Mouse (Mus musculus): ENCODE measurements around the gene Acvr1b.

Gene Acvr1b

GRCm38 (mm10) chr15:101246231-101247154, 72.6 kb downstream of the Acvr1b start:
- DNase-seq (ENCODE audit: low read depth in 1 of 2, low spot score in 2 of 2) = peak; percentile 92 to 93

- DNase-seq (ENCODE audit: low read depth in 1 of 2, low spot score in 2 of 2) = no peak
Observed at GRCm38 (mm10) chr15:101247155-101247498, 73.3 kb downstream of the Acvr1b start.

- DNase-seq (ENCODE audit: low read depth in 1 of 2, low spot score in 2 of 2) = no peak
Observed at GRCm38 (mm10) chr15:101248029-101248710, 74.3 kb downstream of the Acvr1b start.

- no peak for DNase-seq (ENCODE audit: low read depth in 1 of 2, low spot score in 2 of 2)
Observed at GRCm38 (mm10) chr15:101250220-101250800, 76.4 kb downstream of the Acvr1b start.

GRCm38 (mm10) chr15:101251930-101252329, 78.1 kb downstream of the Acvr1b start:
- no peak for DNase-seq (ENCODE audit: low read depth in 1 of 2, low spot score in 2 of 2)

GRCm38 (mm10) chr15:101252614-101253013, 78.7 kb downstream of the Acvr1b start:
- peak in 1 of 2 experiments; percentile 66 for DNase-seq (ENCODE audit: low read depth in 1 of 2, low spot score in 2 of 2)

GRCm38 (mm10) chr15:101253563-101253885, 79.7 kb downstream of the Acvr1b start:
- DNase-seq (ENCODE audit: low read depth in 1 of 2, low spot score in 2 of 2) = no peak

- peak in 1 of 2 experiments; percentile 82 for DNase-seq (ENCODE audit: low read depth in 1 of 2, low spot score in 2 of 2)
Observed at GRCm38 (mm10) chr15:101253886-101254795, 80.3 kb downstream of the Acvr1b start, which contains the start of gene Nr4a1. Gene Nr4a1, plus strand, starts transcription at chr15:101254269.

- peak in 1 of 2 experiments; percentile 56 for DNase-seq (ENCODE audit: low read depth in 1 of 2, low spot score in 2 of 2)
Observed at GRCm38 (mm10) chr15:101255842-101256462, 82.1 kb downstream of the Acvr1b start.

- DNase-seq (ENCODE audit: low read depth in 1 of 2, low spot score in 2 of 2) = peak in 1 of 2 experiments; percentile 66
Observed at GRCm38 (mm10) chr15:101256463-101257206, 82.8 kb downstream of the Acvr1b start.

- DNase-seq (ENCODE audit: low read depth in 1 of 2, low spot score in 2 of 2) = no peak
Observed at GRCm38 (mm10) chr15:101258420-101258819, 84.6 kb downstream of the Acvr1b start.

- DNase-seq (ENCODE audit: low read depth in 1 of 2, low spot score in 2 of 2) = no peak
Observed at GRCm38 (mm10) chr15:101259922-101260321, 86.1 kb downstream of the Acvr1b start.

GRCm38 (mm10) chr15:101260387-101260786, 86.5 kb downstream of the Acvr1b start:
- no peak for DNase-seq (ENCODE audit: low read depth in 1 of 2, low spot score in 2 of 2)

- no peak for DNase-seq (ENCODE audit: low read depth in 1 of 2, low spot score in 2 of 2)
Observed at GRCm38 (mm10) chr15:101260874-101261622, 87.2 kb downstream of the Acvr1b start.

- DNase-seq (ENCODE audit: low read depth in 1 of 2, low spot score in 2 of 2) = peak; percentile 82 to 85
Observed at GRCm38 (mm10) chr15:101262502-101262901, 88.6 kb downstream of the Acvr1b start.

Measured in monocyte, adult 2 months (primary cell).